Mouse (Mus musculus) kidney, adult 10 weeks (tissue): Measurements from ENCODE around the gene Olfr1305. TPM values are rescaled to one million over a fixed set of nuclear protein-coding genes. Genes with fewer than 3 reads are reported as not detected.

Experiments
- polyA plus RNA-seq: library from polyadenylated mRNA; stranded (reverse); fragments of 350-450 nt; fragmentation: Illumina TruSeq; extraction: RNeasy Lipid Tissue Mini Kit (QIAGEN cat#74804); gene quantifications from one replicate; pipeline ENCODE4 v1.2.3, GENCODE M21; 2014; ENCODE audit warnings: low read depth, low replicate concordance

The Olfr1305 gene
- not detected for polyA plus RNA-seq

GRCm38 (mm10) chr2:111877049-111877448 lies at the start of gene Olfr1305:
Gene Olfr1305, minus strand, starts transcription at chr2:111877149.

GRCm38 (mm10) chr2:111916171-111916570 lies 39.2 kb upstream of the Olfr1305 start, which contains the start of gene Olfr1306:
Gene Olfr1306, minus strand, starts transcription at chr2:111916271.

GRCm38 (mm10) chr2:111820240-111820639 lies 56.7 kb downstream of the Olfr1305 start, which contains the start of gene Olfr1303:
Gene Olfr1303, minus strand, starts transcription at chr2:111820340.

Other genes starting within 250 kb of the Olfr1305 start
- not detected for gene Olfr1298, start 227.9 kb downstream of the Olfr1305 start, polyA plus RNA-seq
- not detected for gene Olfr1299, start 215.7 kb downstream of the Olfr1305 start, polyA plus RNA-seq
- not detected for gene Olfr1301, start 126.1 kb downstream of the Olfr1305 start, polyA plus RNA-seq
- gene Olfr1302, start 99.7 kb downstream of the Olfr1305 start, polyA plus RNA-seq = not detected
- not detected for gene Olfr1303, start 56.8 kb downstream of the Olfr1305 start, polyA plus RNA-seq
- gene Olfr1306, start 39.1 kb upstream of the Olfr1305 start, polyA plus RNA-seq = not detected
- not detected for gene Olfr1307, start 72.3 kb upstream of the Olfr1305 start, polyA plus RNA-seq
- not detected for gene Olfr1308, start 87.8 kb upstream of the Olfr1305 start, polyA plus RNA-seq
- gene Olfr1309, start 113.1 kb upstream of the Olfr1305 start, polyA plus RNA-seq = not detected
- not detected for gene Olfr1310, start 135.6 kb upstream of the Olfr1305 start, polyA plus RNA-seq
- not detected for gene Olfr1311, start 147.3 kb upstream of the Olfr1305 start, polyA plus RNA-seq
- gene Olfr1312, start 173.1 kb upstream of the Olfr1305 start, polyA plus RNA-seq = not detected
- gene Olfr1313, start 200.7 kb upstream of the Olfr1305 start, polyA plus RNA-seq = not detected
- gene Olfr1314, start 219.6 kb upstream of the Olfr1305 start, polyA plus RNA-seq = not detected
- gene Olfr1315-ps1, start 238.3 kb upstream of the Olfr1305 start, polyA plus RNA-seq = not detected